ENCODE assay signal across 9 mouse cellular contexts in the genomic region with DNA sequence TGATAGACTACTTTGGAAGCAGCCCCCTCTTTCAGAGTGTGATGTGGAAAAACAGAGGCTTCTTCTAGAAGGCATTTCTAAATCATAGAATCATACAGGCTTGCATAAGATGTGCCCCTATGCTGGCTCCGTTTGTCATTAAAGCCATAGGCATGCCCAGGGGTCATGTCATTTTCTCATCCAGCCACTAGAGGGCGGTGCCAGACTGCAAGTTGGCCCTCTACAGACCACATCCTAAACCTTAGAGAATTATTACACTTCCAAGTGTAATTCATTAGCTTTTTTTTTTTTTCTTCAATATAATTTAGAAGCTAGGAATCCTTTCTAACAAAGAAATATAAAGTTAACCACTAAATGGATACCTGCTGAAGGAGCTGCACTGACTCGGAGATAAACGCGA. TPM values are rescaled to one million over a fixed set of nuclear protein-coding genes. Genes with fewer than 3 reads are reported as not detected.
DNase-seq lines count a peak whose midpoint lies in the region; ATAC-seq lines count a peak whose summit lies in the region.
"Had no signal": no experiment of that assay in that cellular context is flagged by ENCODE, and none has a peak within 500 bp of the region (broad histone marks: within the 10 kb centered on the region; RNA-seq: fewer than 3 reads in every experiment).

No protein-coding gene starts in this region.

- H3K4me1 ChIP-seq in kidney, embryonic 14.5 days (ENCODE audit: control insufficient read depth, insufficient read depth, low read length): no peaks in the 10 kb centered on the region
- H3K4me1 ChIP-seq in forebrain, embryonic 13.5 days: peaks cover 7% of the 10 kb centered on the region; the same call in 1 of the 2 replicates
- H3K4me1 ChIP-seq in hindbrain, embryonic 12.5 days: no peaks in the 10 kb centered on the region

- H3K27ac ChIP-seq in kidney, embryonic 14.5 days (ENCODE audit: low read depth, low read length): no peak overlapping the region
- no peak overlapping the region for H3K27ac ChIP-seq in forebrain, embryonic 13.5 days
- no peak overlapping the region for H3K27ac ChIP-seq in hindbrain, embryonic 12.5 days

- 46% methylated on average over 5 of the region's 5 CpGs for WGBS in kidney, embryonic 14.5 days
- WGBS in forebrain, embryonic 13.5 days: 48% methylated on average over 5 of the region's 5 CpGs
- 45% methylated on average over 5 of the region's 5 CpGs for WGBS in hindbrain, embryonic 12.5 days

- H3K4me2 ChIP-seq in kidney, embryonic 14.5 days (replicated peaks; ENCODE audit: low read depth, low read length): no peak overlapping the region
- H3K4me2 ChIP-seq in forebrain, embryonic 13.5 days: no peak overlapping the region
- H3K4me2 ChIP-seq in hindbrain, embryonic 12.5 days (replicated peaks): no peak overlapping the region

- no peak overlapping the region for H3K4me3 ChIP-seq in kidney, embryonic 14.5 days (ENCODE audit: low read length)
- no peak overlapping the region for H3K4me3 ChIP-seq in forebrain, embryonic 13.5 days
- no peak overlapping the region for H3K4me3 ChIP-seq in hindbrain, embryonic 12.5 days
- H3K4me3 ChIP-seq: megakaryocyte, embryonic 14.5 days had no signal

- no peaks in the 10 kb centered on the region for H3K36me3 ChIP-seq in kidney, embryonic 14.5 days (ENCODE audit: control insufficient read depth, insufficient read depth, low read length)
- H3K36me3 ChIP-seq in forebrain, embryonic 13.5 days (ENCODE audit: poor library complexity, severe bottlenecking): no peaks in the 10 kb centered on the region
- no peaks in the 10 kb centered on the region for H3K36me3 ChIP-seq in hindbrain, embryonic 12.5 days

- H3K9ac ChIP-seq in kidney, embryonic 14.5 days (ENCODE audit: low read depth, low read length): no peak overlapping the region
- no peak overlapping the region for H3K9ac ChIP-seq in forebrain, embryonic 13.5 days
- H3K9ac ChIP-seq in hindbrain, embryonic 12.5 days: no peak overlapping the region

- H3K27me3 ChIP-seq in kidney, embryonic 14.5 days (ENCODE audit: control insufficient read depth, insufficient read depth, low read length): no peaks in the 10 kb centered on the region
- H3K27me3 ChIP-seq in forebrain, embryonic 13.5 days: 0 out of 2 replicates have a peak, but pooled peaks cover 3% of the 10 kb centered on the region
- peaks cover 11% of the 10 kb centered on the region; the same call in 1 of the 2 replicates for H3K27me3 ChIP-seq in hindbrain, embryonic 12.5 days

- no peaks in the 10 kb centered on the region for H3K9me3 ChIP-seq in kidney, embryonic 14.5 days (ENCODE audit: control insufficient read depth, low read length)
- no peaks in the 10 kb centered on the region for H3K9me3 ChIP-seq in forebrain, embryonic 13.5 days (replicated peaks)
- H3K9me3 ChIP-seq in hindbrain, embryonic 12.5 days (replicated peaks): no peaks in the 10 kb centered on the region
- H3K9me3 ChIP-seq: megakaryocyte, embryonic 14.5 days had no signal

- peak; percentile 55 for DNase-seq in kidney, adult 11 months
- DNase-seq in c-Kit-positive CD71-positive TER-119-positive erythroid progenitor cells, embryonic 14.5 days (ENCODE audit: low spot score): peak; percentile 43
- peak; percentile 52 to 68 for DNase-seq in layer of hippocampus, postnatal 14 days (ENCODE audit: low spot score in 2 of 2)
- peak; percentile 21 for DNase-seq in spleen, adult 12 weeks (ENCODE audit: low spot score)

- no peak for ATAC-seq in kidney, embryonic 14.5 days (ENCODE audit: low FRiP score, low TSS enrichment)
- ATAC-seq in forebrain, embryonic 13.5 days: peak; percentile 51; the same call in 1 of the 2 replicates
- ATAC-seq in hindbrain, embryonic 12.5 days (ENCODE audit: low FRiP score): 0 out of 2 replicates have a peak, but pooled peaks have one; percentile 60
- peak; percentile 82 for ATAC-seq in megakaryocyte, adult 5-6 weeks (ENCODE audit: poor library complexity, severe bottlenecking)

RNA-seq across cellular contexts. Expression of a gene that starts 8.8 kb away (rescaled TPM):
- polyA plus RNA-seq in kidney, embryonic 14.5 days (2014; fragmentation: Nextera tagmentation; extraction: Ambion mirVana): not detected in 2 replicates
- not detected in 2 replicates for polyA plus RNA-seq in forebrain, embryonic 13.5 days (2015; fragmentation: Nextera tagmentation; extraction: Ambion mirVana)
- polyA plus RNA-seq in hindbrain, embryonic 12.5 days (2016; fragmentation: Nextera tagmentation; extraction: Ambion mirVana): not detected in 2 replicates
- not detected for total RNA-seq in layer of hippocampus, postnatal 14 days (2021)
- not detected in 2 replicates for total RNA-seq in megakaryocyte, adult 5-6 weeks (2015)
- total RNA-seq in megakaryocyte, adult 5-6 weeks (2017): not detected in 2 replicates

RNA-seq across cellular contexts. Expression of a gene that starts 12.4 kb away (rescaled TPM):
- 5.9 and 10.1 TPM in 2 replicates for polyA plus RNA-seq in kidney, embryonic 14.5 days (2014; fragmentation: Nextera tagmentation; extraction: Ambion mirVana)
- 17.9 and 21.2 TPM in 2 replicates for polyA plus RNA-seq in forebrain, embryonic 13.5 days (2015; fragmentation: Nextera tagmentation; extraction: Ambion mirVana)
- 20.8 and 21.1 TPM in 2 replicates for polyA plus RNA-seq in hindbrain, embryonic 12.5 days (2016; fragmentation: Nextera tagmentation; extraction: Ambion mirVana)
- 10 to 100 TPM; 15.2 to 16.7 TPM for total RNA-seq in layer of hippocampus, postnatal 14 days (2021)
- 2.9 TPM in 2 replicates for total RNA-seq in megakaryocyte, adult 5-6 weeks (2015)
- total RNA-seq in megakaryocyte, adult 5-6 weeks (2017): 2.3 and 2.7 TPM in 2 replicates

RNA-seq across cellular contexts. Expression of a gene that starts 45.2 kb away (rescaled TPM):
- 19.6 and 19.7 TPM in 2 replicates for polyA plus RNA-seq in kidney, embryonic 14.5 days (2014; fragmentation: Nextera tagmentation; extraction: Ambion mirVana)
- 34.9 TPM in 2 replicates for polyA plus RNA-seq in forebrain, embryonic 13.5 days (2015; fragmentation: Nextera tagmentation; extraction: Ambion mirVana)
- 31.2 and 31.9 TPM in 2 replicates for polyA plus RNA-seq in hindbrain, embryonic 12.5 days (2016; fragmentation: Nextera tagmentation; extraction: Ambion mirVana)
- 10 to 100 TPM; 21.3 to 21.5 TPM for total RNA-seq in layer of hippocampus, postnatal 14 days (2021)
- 0.18 and 0.33 TPM in 2 replicates for total RNA-seq in megakaryocyte, adult 5-6 weeks (2015)
- 0.29 and 0.69 TPM in 2 replicates for total RNA-seq in megakaryocyte, adult 5-6 weeks (2017)
